Mouse (Mus musculus) v-Abl transformed pro-B cells (cell line): ENCODE measurements around the gene Pla2g4d.
"Not testable (repeated sequence)": the region's sequence is repeated elsewhere in the genome, so short reads cannot be mapped to it uniquely, and the experiment has no call there.

ENCODE experiments used
- in situ Hi-C, 2 experiments: fragments of 400-800 bp; cut with MboI; formaldehyde crosslinking; loops; one replicate each; pipeline ENCODE4 v1.15.1; 2025; ENCODE audit not compliant: unreplicated experiment in 2 of 2

Pla2g4d gene

DNA sequence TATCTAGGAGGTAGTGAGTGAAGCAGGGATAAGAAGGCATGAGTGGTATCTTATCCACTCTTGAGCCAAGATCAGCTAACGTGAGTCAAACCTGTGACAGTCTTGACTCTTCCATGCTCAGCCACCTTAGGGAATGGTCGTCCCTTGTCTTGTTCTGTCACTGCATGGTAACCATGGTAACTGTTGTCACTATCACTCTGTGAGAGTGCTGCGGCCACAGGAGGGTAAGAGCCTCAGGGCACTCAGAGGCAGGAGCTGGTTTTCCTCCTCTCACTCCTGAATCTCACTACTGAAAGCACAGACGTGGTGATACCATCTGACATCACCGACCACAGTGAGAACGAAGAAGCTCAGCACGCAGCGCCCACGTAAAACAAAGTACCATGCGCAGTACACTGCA is 24.1 kb downstream of the Pla2g4d start:
- in situ Hi-C loops: loop anchor here in 1 of 2 experiments (5.0 to 10.0 kb wide), 2 partner anchors 178 to 290 kb away; partner anchors contain the start of gene Mapkbp1

DNA sequence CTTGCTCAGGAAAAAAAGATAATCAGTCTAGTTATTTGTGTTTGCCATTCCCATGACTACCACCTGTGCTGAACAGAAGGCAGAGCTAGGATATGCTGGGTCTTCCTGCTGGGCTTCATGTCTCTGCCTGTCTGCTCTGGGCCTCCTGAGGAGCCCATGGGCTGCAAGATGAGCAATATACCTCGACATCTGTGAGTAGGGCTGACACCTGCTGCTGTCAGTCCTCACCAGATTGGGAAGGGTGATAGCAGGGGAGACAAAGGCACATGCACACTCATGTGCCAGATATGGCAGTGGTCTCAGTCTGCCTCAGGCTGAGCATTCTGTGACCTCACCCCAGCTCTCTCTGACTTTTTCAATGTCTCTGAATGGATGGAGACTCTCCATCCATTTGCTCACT is 26.1 kb downstream of the Pla2g4d start:
- in situ Hi-C loops: loop anchor here in 1 of 2 experiments (10.0 kb wide), 1 partner anchor 288 kb away; the partner anchor contains the start of gene Mapkbp1

DNA sequence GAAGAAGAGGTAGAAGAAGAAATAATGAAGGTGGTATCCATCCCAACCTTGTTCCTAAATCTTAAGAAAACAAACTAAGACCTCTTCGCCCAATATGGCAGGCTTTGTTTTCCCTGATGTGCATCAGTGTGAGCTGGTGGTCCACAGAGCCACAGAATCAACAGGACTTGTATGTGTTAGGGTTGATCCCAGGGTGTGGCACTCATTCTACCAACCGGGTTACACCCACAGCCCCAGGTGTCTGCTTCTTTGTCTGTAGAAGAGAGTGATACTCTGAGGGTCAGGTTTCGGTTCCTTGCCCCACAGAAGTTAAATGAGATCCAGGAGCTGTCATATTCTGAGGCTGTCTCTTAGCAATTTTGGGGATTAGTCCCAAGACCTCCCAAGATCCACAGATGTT is 27.7 kb downstream of the Pla2g4d start:
- in situ Hi-C loops: loop anchor here in 1 of 2 experiments (10.0 kb wide), 1 partner anchor 287 kb away; the partner anchor contains the start of gene Mapkbp1

DNA sequence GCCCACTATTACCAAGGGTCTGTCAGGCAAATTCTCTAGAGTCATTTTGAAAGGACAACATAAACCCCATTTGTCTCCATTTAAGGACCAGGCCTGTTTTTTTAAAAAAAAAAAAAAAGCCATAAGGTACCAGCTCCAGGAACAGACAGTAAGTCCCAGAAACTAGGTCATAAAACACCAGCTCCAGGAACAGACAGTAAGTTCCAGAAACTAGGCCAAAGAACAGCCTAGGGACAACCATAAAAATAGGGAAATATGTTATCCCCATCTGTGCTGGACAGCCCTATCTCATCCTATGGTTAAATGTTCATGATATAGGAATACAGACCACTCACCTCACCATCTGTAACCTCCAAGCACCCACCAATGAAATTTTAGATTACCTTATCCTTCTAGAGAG is 32.7 kb downstream of the Pla2g4d start:
- in situ Hi-C loops: no loop called here

DNA sequence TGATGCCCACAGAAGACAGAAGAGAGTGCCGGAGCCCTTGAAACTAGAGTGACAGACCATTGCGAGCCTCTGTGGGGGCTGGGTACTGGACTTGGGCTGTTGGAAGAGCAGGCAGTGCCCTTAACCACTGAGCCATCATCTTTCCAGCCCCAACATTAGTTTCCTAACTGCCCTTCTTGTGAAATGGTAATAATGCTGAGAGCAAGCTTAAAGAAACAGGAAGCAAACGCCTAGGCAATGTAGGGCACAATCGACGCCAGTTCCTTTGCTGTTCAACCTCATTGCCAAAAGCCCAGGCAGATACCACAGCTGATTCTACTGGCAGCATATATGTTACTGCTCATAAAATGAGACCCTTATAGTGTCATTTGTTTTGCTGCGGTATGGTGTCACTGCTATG is 36.4 kb downstream of the Pla2g4d start:
- in situ Hi-C loops: no loop called here

DNA sequence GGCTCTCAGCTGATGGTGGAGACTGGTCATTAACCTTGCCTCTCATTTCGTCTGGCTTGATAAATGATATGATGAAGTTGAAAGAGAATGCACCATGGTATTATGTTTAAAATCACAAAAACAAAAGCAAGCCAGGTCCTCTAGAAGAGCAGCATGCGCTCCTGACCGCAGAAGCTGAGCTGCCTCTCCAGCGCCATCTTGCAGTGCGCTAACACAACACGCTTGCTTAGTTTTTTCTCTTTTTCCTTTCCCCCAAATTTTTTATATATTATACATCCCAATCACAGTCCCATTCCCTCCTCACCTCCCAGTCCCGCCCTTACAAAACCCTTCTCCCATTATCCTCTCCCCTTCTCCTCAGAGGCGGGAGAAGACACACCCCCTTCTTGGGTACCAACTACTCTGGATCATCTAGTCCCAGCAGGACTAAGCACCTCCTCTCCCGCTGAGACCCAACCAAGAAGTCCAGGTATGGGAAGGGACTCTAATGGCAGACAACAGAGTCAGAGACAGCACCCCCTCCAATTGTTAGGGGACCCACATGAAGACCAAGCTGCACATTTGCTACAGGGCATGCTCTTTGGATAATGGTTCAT is 43.5 kb downstream of the Pla2g4d start:
- in situ Hi-C loops: no loop called here

DNA sequence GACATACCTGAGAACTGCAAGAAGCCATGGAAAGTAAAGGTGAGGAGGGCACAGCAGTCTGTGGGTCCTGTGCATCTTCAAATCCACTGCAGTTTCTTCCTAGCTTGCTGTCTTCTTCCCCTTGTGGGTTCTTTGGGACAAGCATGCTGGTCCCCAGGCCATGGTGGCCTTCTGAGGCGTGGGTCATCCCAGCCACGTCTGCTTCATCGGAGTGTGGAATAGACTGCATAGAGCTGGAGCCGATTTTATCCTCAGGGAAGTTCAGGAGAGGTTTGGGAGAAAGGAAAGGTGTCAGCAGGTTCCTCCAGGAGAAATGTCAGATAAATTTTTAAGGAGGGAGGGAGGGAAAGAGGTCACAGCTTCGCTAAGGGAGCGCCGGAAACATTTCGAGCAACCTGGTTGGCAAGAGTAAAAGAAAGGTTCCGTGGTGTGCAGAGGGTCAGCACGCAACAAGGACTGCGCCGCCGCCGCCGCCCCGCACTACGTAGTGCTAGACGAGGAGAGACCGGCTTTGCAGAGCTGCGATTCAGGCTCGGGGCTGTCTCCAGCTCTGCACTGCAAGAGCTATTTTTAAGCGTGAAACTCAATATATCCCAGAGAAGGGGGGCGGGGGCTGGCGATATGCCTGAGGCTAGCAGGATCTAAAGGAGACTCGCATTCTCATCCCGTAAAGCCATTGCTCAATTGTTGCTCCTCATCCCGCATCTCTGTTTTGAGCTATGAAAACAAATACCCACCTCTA is 44.1 kb downstream of the Pla2g4d start, which contains the start of gene Pla2g4e:
Gene Pla2g4e (minus strand): TSS at position 657 of the 742 bp plus-strand sequence.
- in situ Hi-C loops: no loop called here

DNA sequence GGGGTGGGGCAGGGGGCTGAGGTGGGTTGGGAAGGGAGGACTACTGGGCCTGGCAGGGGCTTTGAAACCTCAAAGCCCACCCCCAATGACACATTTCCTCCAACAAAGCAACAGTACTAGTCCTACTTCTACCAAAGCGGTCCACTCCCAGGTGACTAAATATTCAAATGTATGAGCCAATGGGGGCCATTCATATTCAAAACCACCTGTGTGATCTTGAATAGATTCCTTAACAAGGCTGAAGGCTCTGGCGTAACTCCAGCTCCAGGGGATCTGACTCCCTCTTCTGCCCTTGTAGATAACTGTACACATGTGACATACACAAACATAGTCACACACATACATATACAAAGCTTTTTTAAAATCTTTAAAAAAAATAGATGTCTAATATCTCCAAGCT is 45.0 kb downstream of the Pla2g4d start:
- in situ Hi-C loops: no loop called here

DNA sequence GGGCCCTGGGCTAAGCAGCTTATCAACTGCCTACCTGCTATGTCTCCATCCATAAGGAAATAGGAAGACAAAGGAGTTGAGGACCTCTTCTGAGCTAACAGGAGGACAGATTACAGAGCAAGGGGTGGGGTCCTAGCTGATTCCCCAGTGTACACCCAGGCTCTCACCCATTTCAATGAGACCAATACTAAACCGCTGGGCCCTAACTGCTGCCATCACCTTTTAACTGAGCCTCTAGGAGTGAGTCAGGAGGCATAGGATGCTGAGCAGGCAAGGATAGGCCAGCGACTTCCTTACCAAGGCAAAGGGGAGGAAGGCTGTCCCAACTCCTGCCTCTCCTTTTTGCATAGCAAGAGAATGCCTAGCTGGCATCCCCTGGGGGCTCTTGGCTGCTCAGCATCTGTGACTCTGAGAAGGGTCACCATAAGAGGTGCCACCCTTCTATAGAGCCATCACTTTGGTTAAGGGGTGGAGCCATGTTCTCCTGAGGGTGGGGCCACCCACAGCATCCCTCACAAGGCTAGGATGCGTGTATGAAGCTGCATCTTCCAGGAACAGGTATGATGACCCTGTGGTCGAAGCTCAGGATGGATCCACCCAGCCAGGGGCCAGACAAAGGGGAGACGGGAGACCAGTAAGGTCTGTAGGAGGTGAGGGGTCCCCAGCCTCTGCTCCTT is 46.1 kb downstream of the Pla2g4d start:
- in situ Hi-C loops: no loop called here

DNA sequence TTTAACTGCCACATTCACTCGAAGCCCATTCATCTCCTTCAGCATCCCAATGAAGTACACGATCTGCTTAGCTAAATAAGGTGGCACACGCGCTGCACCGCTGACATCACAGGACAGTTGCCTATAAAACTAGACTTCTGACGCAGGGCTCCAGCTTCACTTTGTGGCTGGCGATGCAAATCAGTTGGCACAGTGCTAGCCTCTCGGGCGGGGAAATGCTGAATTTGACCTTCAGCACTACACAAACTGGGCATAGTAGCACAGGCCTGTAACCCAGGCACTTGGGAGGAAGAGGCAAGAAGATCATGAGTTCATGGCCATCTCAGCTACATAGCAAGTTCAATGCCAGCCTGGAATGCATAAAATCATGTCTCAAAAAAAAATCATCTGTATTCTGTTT is 50.3 kb downstream of the Pla2g4d start:
- in situ Hi-C loops: not testable (repeated sequence)

DNA sequence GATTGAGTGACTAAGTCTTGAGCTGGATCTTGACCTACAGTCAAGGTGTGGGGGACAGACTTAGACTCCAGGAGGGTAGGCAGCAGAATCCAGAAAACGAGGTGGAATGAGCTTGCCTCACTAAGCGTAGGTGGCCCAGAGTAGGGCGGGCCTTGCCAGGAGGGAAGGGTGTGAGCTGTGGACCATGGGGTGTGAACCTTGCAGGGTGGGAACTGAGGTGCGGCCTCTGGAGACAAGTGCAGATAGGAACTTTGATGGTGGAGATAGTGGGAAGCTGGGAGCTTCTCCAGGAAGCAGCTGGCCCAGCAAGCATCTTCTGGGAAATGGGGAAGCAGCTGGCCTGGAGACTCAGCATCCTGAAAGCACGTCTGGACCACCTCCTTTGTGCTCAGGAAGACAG is 51.2 kb downstream of the Pla2g4d start:
- in situ Hi-C loops: no loop called here

DNA sequence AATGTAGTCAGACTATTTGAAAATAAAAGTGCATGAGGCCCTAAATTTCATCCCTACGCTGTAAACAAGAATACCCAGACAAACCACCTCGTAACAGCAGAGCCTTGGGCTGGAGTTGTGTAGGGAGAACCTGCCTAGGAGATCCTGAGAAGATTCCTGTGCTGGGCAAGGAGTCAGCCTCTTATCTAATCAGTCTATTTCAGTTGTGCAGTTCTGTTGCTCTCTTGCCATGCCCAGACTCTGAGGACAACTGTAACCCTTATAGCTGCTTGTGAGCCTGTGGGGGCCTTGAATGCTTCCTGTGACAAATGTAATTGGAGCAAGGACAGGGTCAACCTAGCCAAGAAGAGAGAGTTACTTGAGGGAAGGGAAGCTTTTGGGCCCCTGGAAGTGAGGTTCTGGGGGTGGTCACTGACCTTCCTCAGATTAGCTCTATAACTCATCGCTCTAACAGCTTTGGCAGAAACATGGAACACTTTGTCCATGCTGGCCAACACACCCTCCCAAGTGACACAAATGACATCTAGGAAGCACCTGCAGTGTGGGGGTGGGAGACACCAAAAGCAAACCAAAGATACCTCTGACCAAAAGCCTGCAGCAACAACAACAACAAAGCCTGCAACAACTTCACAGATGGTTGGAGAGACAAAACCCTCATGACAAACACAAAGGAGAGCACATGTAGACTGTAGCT is 52.9 kb downstream of the Pla2g4d start:
- in situ Hi-C loops: no loop called here

DNA sequence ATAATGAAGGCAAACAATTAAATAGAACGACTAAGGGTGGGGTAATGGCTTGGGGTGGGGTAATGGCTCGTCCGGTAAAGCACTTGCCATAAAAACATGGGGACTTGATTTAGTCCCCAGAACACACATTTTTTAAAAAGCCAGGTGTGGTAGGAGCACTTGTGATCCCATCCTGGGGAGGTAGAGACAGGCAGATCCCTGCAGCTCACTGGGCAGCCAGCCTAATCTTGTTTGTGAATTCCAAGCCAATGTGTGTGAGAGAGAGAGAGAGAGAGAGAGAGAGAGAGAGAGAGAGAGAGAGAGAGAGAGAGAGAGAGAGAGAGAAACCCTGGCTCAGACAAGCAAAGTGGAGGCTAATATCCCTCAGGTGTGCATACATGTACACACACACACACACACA is 53.6 kb downstream of the Pla2g4d start:
- in situ Hi-C loops: no loop called here

DNA sequence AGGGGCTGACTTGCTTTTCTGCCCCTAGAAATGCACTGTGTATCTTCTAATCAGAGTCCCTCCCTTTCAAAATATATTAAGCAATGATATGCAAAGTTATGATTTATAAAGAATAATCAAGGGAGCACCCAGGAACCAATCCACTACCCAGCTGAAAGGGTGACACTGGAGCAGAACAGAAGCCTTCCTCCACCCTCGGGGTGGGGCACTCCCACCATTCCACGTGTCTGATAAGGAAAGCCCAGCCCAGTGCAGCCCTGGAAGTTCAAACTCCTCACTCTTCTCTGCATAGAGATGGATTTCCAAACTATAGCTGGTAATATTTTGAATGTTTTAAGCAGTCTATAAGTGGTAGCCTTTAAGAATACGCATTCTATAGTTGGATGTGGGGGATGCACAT is 57.4 kb downstream of the Pla2g4d start:
- in situ Hi-C loops: no loop called here
